Mouse (Mus musculus) liver, embryonic 14.5 days (tissue): ENCODE results near the gene Nolc1. TPM values are rescaled to one million over a fixed set of nuclear protein-coding genes. Genes with fewer than 3 reads are reported as not detected.

Experiments used
- ATAC-seq: fragments of 200-750 bp; cut with Nextera tagmentation; 2 replicates; pipeline ENCODE4 v1.8.0; 2017; ENCODE audit warnings: moderate number of reproducible peaks, mild to moderate bottlenecking, moderate library complexity; ENCODE audit not compliant: insufficient read depth
- DNase-seq, 3 experiments: peaks; one replicate each; pipeline ENCODE4 v3.0.0-alpha.2; 2012 to 2013; ENCODE audit warnings: low read depth in 3 of 3, low spot score in 3 of 3
- H3K27ac ChIP-seq: fragments of 300-500 bp; sonication (generic); 2 replicates; pipeline ENCODE4 v1.5.1; 2014; ENCODE audit warnings: moderate library complexity, mild to moderate bottlenecking, control low read depth, inconsistent platforms
- H3K27me3 ChIP-seq: fragments of 300-500 bp; sonication (generic); 2 replicates; pipeline ENCODE4 v1.6.1; 2014; ENCODE audit warnings: mild to moderate bottlenecking, low read length, moderate library complexity; ENCODE audit not compliant: control insufficient read depth, insufficient read depth
- H3K36me3 ChIP-seq: fragments of 300-500 bp; sonication (generic); replicated peaks from 2 replicates; pipeline ENCODE4 v1.6.1; 2014; ENCODE audit warnings: low read depth; ENCODE audit not compliant: control insufficient read depth, insufficient read depth
- H3K4me1 ChIP-seq, 2 experiments: fragments of 200-500 bp in 1 of 2; fragments of 300-500 bp in 1 of 2; sonication (generic) in 1 of 2; replicated peaks; 2 replicates each; pipeline ENCODE4 v1.6.1; 2012 to 2014; ENCODE audit warnings: antibody characterized with exemption in 1 of 2, inconsistent platforms in 1 of 2, low read length in 1 of 2; ENCODE audit not compliant: control insufficient read depth in 2 of 2, insufficient read depth in 2 of 2
- H3K4me2 ChIP-seq: fragments of 300-500 bp; sonication (generic); 2 replicates; pipeline ENCODE4 v1.6.1; 2014; ENCODE audit warnings: low read depth, mild to moderate bottlenecking, control low read depth, moderate library complexity
- H3K4me3 ChIP-seq, 2 experiments: fragments of 200-500 bp in 1 of 2; fragments of 300-500 bp in 1 of 2; sonication (generic) in 1 of 2; 2 replicates each; pipeline ENCODE4 v1.5.1; 2012 to 2014; ENCODE audit warnings: low read depth in 2 of 2, low read length in 2 of 2, mild to moderate bottlenecking in 2 of 2, control low read depth in 1 of 2, inconsistent platforms in 1 of 2, moderate library complexity in 1 of 2; ENCODE audit not compliant: insufficient read depth in 1 of 2
- H3K9ac ChIP-seq: fragments of 300-500 bp; sonication (generic); replicated peaks from 2 replicates; pipeline ENCODE4 v1.6.1; 2014; ENCODE audit warnings: mild to moderate bottlenecking, control low read depth, moderate library complexity
- H3K9me3 ChIP-seq: fragments of 300-500 bp; sonication (generic); 2 replicates; pipeline ENCODE4 v1.6.1; 2016; ENCODE audit warnings: low read length, mixed read lengths; ENCODE audit not compliant: control insufficient read depth
- CTCF ChIP-seq: IDR thresholded peaks from 2 replicates; pipeline ENCODE4 v1.5.1; 2016; ENCODE audit warnings: antibody characterized with exemption, low read depth, control low read depth
- EP300 ChIP-seq: IDR thresholded peaks from 2 replicates; pipeline ENCODE4 v1.6.1; 2016; ENCODE audit warnings: antibody characterized with exemption, low read depth
- WGBS: fragments of 180-500 bp; shearing (Covaris S2); extraction: QIAGEN DNeasy Blood & Tissue Kit; methylation state at CpG from one replicate; pipeline ENCODE4 v1.1.7; 2014; ENCODE audit not compliant: insufficient replicate concordance; 5-methylcytosine and 5-hydroxymethylcytosine counted together
- polyA plus RNA-seq, 2 experiments: library from polyadenylated mRNA; depleted of rRNA in 1 of 2; stranded (reverse) in 1 of 2; unstranded in 1 of 2; fragments of >200 nt; fragmentation: Nextera tagmentation in 1 of 2; extraction: Ambion mirVana in 1 of 2; gene quantifications; 2 replicates each; pipeline versions ENCODE4 v1.2.1 to v1.2.3; 2012 to 2014

Gene Nolc1
- polyA plus RNA-seq, 2 experiments = 55.0 to 63.9 TPM

DNA sequence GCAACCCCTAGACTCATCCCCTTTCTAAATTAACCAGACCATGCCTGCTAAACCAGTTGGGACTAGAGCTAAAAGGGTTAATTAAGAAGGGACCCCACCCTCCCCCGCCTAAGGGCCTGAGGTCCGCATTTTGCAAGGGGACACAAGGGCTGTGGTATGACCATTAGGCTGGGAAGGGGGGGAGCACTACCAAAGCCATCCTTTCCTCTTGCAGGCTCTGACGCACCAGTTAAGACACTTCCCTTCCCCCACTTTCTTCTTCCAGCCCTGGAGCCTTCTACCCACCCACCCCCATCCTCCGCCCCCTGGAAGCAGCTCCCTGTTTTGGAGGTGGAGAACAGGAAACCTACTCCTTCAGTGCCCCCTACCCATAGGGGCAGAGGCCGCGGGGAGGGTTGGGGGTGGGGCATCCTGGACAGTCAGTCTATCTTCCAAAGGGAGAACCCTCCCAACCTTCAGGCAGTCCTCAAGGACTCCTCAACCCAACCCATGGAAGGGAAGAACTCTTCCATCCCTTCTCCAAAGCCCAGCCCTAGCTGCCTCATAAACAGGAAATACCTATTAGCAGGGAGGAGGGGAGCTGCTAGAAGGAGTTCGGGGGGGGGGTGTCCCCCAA, 29.9 kb upstream of the Nolc1 start:
- no peak for DNase-seq
- peaks cover 7% of the 10 kb centered on the region; the same call in 1 of the 2 replicates for H3K27me3 ChIP-seq
- peak overlapping the region; percentile 70 to 79 for H3K4me3 ChIP-seq
- no peak overlapping the region; the same call in 1 of the 2 replicates for H3K27ac ChIP-seq
- WGBS = 2% methylated on average over 7 of the region's 7 CpGs
- TF ChIP-seq CTCF (no peak), EP300 (no peak)
- peak overlapping the region; percentile 95 for H3K4me2 ChIP-seq
- peaks cover 27 to 47% of the 10 kb centered on the region in 2 experiments for H3K4me1 ChIP-seq
- ATAC-seq = peak; percentile 8; the same call in 1 of the 2 replicates
- no peaks in the 10 kb centered on the region for H3K9me3 ChIP-seq
- no peaks in the 10 kb centered on the region for H3K36me3 ChIP-seq
- H3K9ac ChIP-seq = peak overlapping the region; percentile 73

GRCm38 (mm10) chr19:46046621-46047025, 29.0 kb upstream of the Nolc1 start:
- no peak for ATAC-seq
- Histone ChIP-seq H3K4me3 (no peak overlapping the region), H3K9ac (no peak overlapping the region), H3K4me2 (no peak overlapping the region), H3K27me3 (peaks cover 7% of the 10 kb centered on the region; the same call in 1 of the 2 replicates), H3K36me3 (no peaks in the 10 kb centered on the region), H3K9me3 (no peaks in the 10 kb centered on the region), H3K27ac (no peak overlapping the region), H3K4me1 (peaks cover 19 to 39% of the 10 kb centered on the region in 2 experiments)
- TF ChIP-seq EP300 = no peak
- TF ChIP-seq CTCF = no peak
- WGBS = 2% methylated on average over 10 of the region's 10 CpGs
- DNase-seq = no peak

- Histone ChIP-seq H3K27me3 (peaks cover 7% of the 10 kb centered on the region; the same call in 1 of the 2 replicates), H3K27ac (no peak overlapping the region), H3K4me2 (no peak overlapping the region), H3K9me3 (no peaks in the 10 kb centered on the region), H3K4me3 (no peak overlapping the region), H3K4me1 (peaks cover 15 to 34% of the 10 kb centered on the region in 2 experiments), H3K36me3 (no peaks in the 10 kb centered on the region), H3K9ac (no peak overlapping the region)
- no peak for TF ChIP-seq CTCF
- TF ChIP-seq EP300 = no peak
- no peak for DNase-seq
- 81% methylated on average over 2 of the region's 2 CpGs for WGBS
- ATAC-seq = no peak
These were observed 28.2 kb upstream of the Nolc1 start for GRCm38 (mm10) chr19:46047426-46047825.

GRCm38 (mm10) chr19:46049129-46049528, 26.5 kb upstream of the Nolc1 start:
- peaks cover 7% of the 10 kb centered on the region; the same call in 1 of the 2 replicates for H3K27me3 ChIP-seq
- 64% methylated on average over 4 of the region's 4 CpGs for WGBS
- peaks cover 6 to 18% of the 10 kb centered on the region in 2 experiments for H3K4me1 ChIP-seq
- no peak overlapping the region for H3K9ac ChIP-seq
- no peak overlapping the region for H3K4me3 ChIP-seq
- TF ChIP-seq EP300 (no peak), CTCF (no peak)
- DNase-seq = no peak
- H3K27ac ChIP-seq = no peak overlapping the region
- no peak for ATAC-seq
- H3K36me3 ChIP-seq = no peaks in the 10 kb centered on the region
- no peak overlapping the region for H3K4me2 ChIP-seq
- H3K9me3 ChIP-seq = no peaks in the 10 kb centered on the region

DNA sequence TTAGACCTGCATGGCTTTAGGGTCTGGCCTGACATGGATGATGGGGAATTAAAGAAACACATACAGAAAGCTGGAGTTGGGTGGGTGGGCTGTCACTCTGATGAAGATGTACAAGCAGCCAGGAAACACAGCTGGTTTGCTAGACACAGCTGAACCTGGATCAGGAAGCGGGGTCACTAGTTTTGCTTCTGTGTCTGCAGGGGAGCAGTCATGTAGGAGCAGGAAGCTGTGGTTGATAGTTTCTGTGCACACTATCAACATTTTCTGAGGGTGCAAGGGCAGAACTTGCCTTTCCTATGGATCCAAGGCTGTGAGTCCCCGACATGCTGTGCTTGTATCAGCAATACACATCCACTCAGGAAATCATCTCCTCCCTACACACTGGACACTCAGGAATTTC, 25.2 kb upstream of the Nolc1 start:
- H3K27ac ChIP-seq = no peak overlapping the region
- TF ChIP-seq EP300 = no peak
- no peak for TF ChIP-seq CTCF
- H3K27me3 ChIP-seq = peaks cover 7% of the 10 kb centered on the region; the same call in 1 of the 2 replicates
- peaks cover 6 to 15% of the 10 kb centered on the region in 2 experiments for H3K4me1 ChIP-seq
- H3K9me3 ChIP-seq = no peaks in the 10 kb centered on the region
- no peak overlapping the region for H3K9ac ChIP-seq
- ATAC-seq = no peak
- DNase-seq = no peak
- H3K4me3 ChIP-seq = no peak overlapping the region
- 37% methylated on average over 2 of the region's 2 CpGs for WGBS
- H3K36me3 ChIP-seq = no peaks in the 10 kb centered on the region
- H3K4me2 ChIP-seq = no peak overlapping the region
